ENCODE assay signal across 22 mouse cellular contexts in genomic region chr12:34521468-34521867, GRCm38 (mm10).
DNase-seq lines count a peak whose midpoint lies in the region; ATAC-seq lines count a peak whose summit lies in the region.
"Had no signal": no experiment of that assay in that cellular context is flagged by ENCODE, and none has a peak within 500 bp of the region (broad histone marks: within the 10 kb centered on the region; RNA-seq: fewer than 3 reads in every experiment).

No protein-coding gene starts in this region.

- no peaks in the 10 kb centered on the region for H3K27me3 ChIP-seq in heart, embryonic 10.5 days (ENCODE audit: insufficient read depth, poor library complexity, severe bottlenecking)
- no peaks in the 10 kb centered on the region for H3K27me3 ChIP-seq in midbrain, embryonic 15.5 days (replicated peaks)
- H3K27me3 ChIP-seq in forebrain, embryonic 14.5 days (replicated peaks; ENCODE audit: control insufficient read depth, insufficient read depth, low read length) = no peaks in the 10 kb centered on the region
- H3K27me3 ChIP-seq: embryonic facial prominence, embryonic 15.5 days; forebrain, embryonic 12.5 days; heart, embryonic 15.5 days; hindbrain, embryonic 12.5 days had no signal

- ATAC-seq in midbrain, embryonic 15.5 days (replicated peaks) = no peak
- no peak for ATAC-seq in forebrain, embryonic 14.5 days
- ATAC-seq: forebrain, postnatal 0 days; hindbrain, embryonic 16.5 days; inflammation-experienced regulatory T-cells, adult 6 months; intestine, postnatal 0 days had no signal

- H3K27ac ChIP-seq in heart, embryonic 10.5 days = peak overlapping the region; percentile 3; the same call in 1 of the 2 replicates
- H3K27ac ChIP-seq in midbrain, embryonic 15.5 days = no peak overlapping the region
- H3K27ac ChIP-seq in forebrain, embryonic 14.5 days (ENCODE audit: low read depth, low read length) = no peak overlapping the region
- H3K27ac ChIP-seq: embryonic facial prominence, embryonic 15.5 days; forebrain, embryonic 12.5 days; heart, embryonic 15.5 days; hindbrain, embryonic 12.5 days; kidney, postnatal 0 days had no signal

- H3K9me3 ChIP-seq in heart, embryonic 10.5 days = no peaks in the 10 kb centered on the region
- H3K9me3 ChIP-seq in midbrain, embryonic 15.5 days = no peaks in the 10 kb centered on the region
- H3K9me3 ChIP-seq in forebrain, embryonic 14.5 days (replicated peaks; ENCODE audit: control insufficient read depth, low read length) = no peaks in the 10 kb centered on the region
- H3K9me3 ChIP-seq: embryonic facial prominence, embryonic 15.5 days; forebrain, embryonic 12.5 days; heart, embryonic 15.5 days; hindbrain, embryonic 12.5 days had no signal

- 81% methylated on average over 2 of the region's 2 CpGs for WGBS in heart, embryonic 10.5 days
- WGBS in midbrain, embryonic 15.5 days = 90% methylated on average over 2 of the region's 2 CpGs
- 86% methylated on average over 2 of the region's 2 CpGs for WGBS in forebrain, embryonic 14.5 days

- H3K9ac ChIP-seq in midbrain, embryonic 15.5 days = no peak overlapping the region
- no peak overlapping the region for H3K9ac ChIP-seq in forebrain, embryonic 14.5 days (ENCODE audit: low read length)
- H3K9ac ChIP-seq: embryonic facial prominence, embryonic 15.5 days; forebrain, embryonic 12.5 days; forebrain, postnatal 0 days; heart, embryonic 15.5 days; hindbrain, embryonic 12.5 days had no signal

- H3K4me3 ChIP-seq in heart, embryonic 10.5 days = no peak overlapping the region
- no peak overlapping the region for H3K4me3 ChIP-seq in midbrain, embryonic 15.5 days
- no peak overlapping the region for H3K4me3 ChIP-seq in forebrain, embryonic 14.5 days (ENCODE audit: low read depth, low read length)
- H3K4me3 ChIP-seq: embryonic facial prominence, embryonic 15.5 days; forebrain, embryonic 12.5 days; heart, embryonic 15.5 days; hindbrain, embryonic 12.5 days had no signal

- intact Hi-C loops in heart, postnatal 10 days (cut with DNase I) = no loop called here

- no peaks in the 10 kb centered on the region for H3K36me3 ChIP-seq in heart, embryonic 10.5 days
- H3K36me3 ChIP-seq in midbrain, embryonic 15.5 days (replicated peaks) = no peaks in the 10 kb centered on the region
- H3K36me3 ChIP-seq in forebrain, embryonic 14.5 days (ENCODE audit: control insufficient read depth, insufficient read depth, low read length) = no peaks in the 10 kb centered on the region
- H3K36me3 ChIP-seq: embryonic facial prominence, embryonic 15.5 days; forebrain, embryonic 12.5 days; heart, embryonic 15.5 days; hindbrain, embryonic 12.5 days had no signal

- peak; percentile 4 to 13 for DNase-seq in adrenal gland, postnatal 36 days
- DNase-seq in adrenal gland, postnatal 14 days = no peak
- DNase-seq in heart, embryonic 10.5 days (ENCODE audit: low spot score) = no peak
- no peak for DNase-seq in heart, postnatal 10 days
- peak; percentile 8 for DNase-seq in adipocyte (ENCODE audit: low spot score)
- no peak for DNase-seq in forebrain, embryonic 14.5 days (ENCODE audit: low spot score)
- DNase-seq: adrenal gland, postnatal 10 days; cerebellum, adult 2 months; cerebellum, postnatal 10 days; embryo, embryonic 11 days; forebrain, postnatal 0 days; heart, postnatal 36 days; kidney, adult 8-10 months had no signal

- H3K4me2 ChIP-seq in midbrain, embryonic 15.5 days = no peak overlapping the region
- no peak overlapping the region for H3K4me2 ChIP-seq in forebrain, embryonic 14.5 days (ENCODE audit: low read length)
- H3K4me2 ChIP-seq: embryonic facial prominence, embryonic 15.5 days; forebrain, embryonic 12.5 days; heart, embryonic 15.5 days; hindbrain, embryonic 12.5 days had no signal

- H3K4me1 ChIP-seq in heart, embryonic 10.5 days = peaks cover 22% of the 10 kb centered on the region; the same call in 1 of the 2 replicates
- peaks cover 2% of the 10 kb centered on the region; the same call in 1 of the 2 replicates for H3K4me1 ChIP-seq in midbrain, embryonic 15.5 days
- no peaks in the 10 kb centered on the region; the same call in 1 of the 2 replicates for H3K4me1 ChIP-seq in forebrain, embryonic 14.5 days (ENCODE audit: control insufficient read depth, insufficient read depth, low read length)
- H3K4me1 ChIP-seq: embryonic facial prominence, embryonic 15.5 days had no signal

Comparison
In these comparisons a context has a peak if more than half of its experiments do, and no peak if none do; other contexts are left out.
1. DNase-seq: peak in adrenal gland, postnatal 36 days (2 of 2) and adipocyte (single experiment); none in adrenal gland, postnatal 14 days (single experiment), heart, embryonic 10.5 days (single experiment), heart, postnatal 10 days (0 of 2) and forebrain, embryonic 14.5 days (single experiment).